Mouse (Mus musculus) gastrocnemius, postnatal 14 days (tissue): Measurements from ENCODE around the gene Adcy1. TPM values are rescaled to one million over a fixed set of nuclear protein-coding genes. Genes with fewer than 3 reads are reported as not detected.
A peak's percentile ranks its signal among the peaks of the same experiment; 100 is the strongest.

Experiments used
- DNase-seq: peaks from one replicate; pipeline ENCODE4 v3.0.0; 2021; ENCODE audit warnings: mixed read lengths
- intact Hi-C: fragments of 180-260 bp; cut with DNase I; formaldehyde crosslinking; loops from one replicate; pipeline ENCODE4 v1.15.1; 2025; ENCODE audit warnings: low total_unique reads
- total RNA-seq, 2 experiments: library from RNA; stranded (reverse); gene quantifications; 2 replicates each; pipeline ENCODE4 v1.2.3; 2021

Adcy1 gene
- total RNA-seq, 2 experiments from 2014 or later = 1.1 to 2.5 TPM

DNA sequence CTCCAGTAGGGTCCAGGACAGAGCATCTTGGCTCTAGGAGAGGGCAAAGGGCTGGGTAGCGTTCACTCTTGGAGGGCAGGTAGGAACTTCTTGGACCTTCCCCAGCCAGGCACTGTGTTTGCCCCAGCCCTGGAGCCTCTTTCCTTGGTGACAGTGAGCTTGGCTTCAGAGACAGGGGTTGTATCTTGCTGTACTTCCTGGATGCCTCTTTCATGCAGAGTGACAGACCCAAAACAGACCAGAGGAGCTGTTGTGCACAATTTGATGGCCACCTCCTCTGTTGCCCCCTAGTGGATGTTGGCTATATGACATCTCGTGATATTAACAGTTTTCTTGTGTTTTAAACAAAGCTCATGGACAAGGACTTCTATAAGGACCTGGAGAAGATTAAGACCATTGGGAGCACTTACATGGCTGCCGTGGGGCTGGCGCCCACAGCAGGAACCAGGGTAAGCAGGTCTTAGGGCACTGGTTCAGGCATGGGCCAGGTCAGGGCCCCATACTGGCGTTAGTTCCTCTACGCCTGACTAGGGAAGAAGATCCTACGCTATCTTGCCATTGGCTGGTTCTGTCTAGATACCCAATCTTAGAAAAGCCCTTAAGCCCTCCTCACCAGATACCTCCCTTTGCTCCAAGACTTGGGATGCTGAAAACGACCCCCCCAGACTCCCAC lies 98.3 kb downstream of the Adcy1 start:
- no peak for DNase-seq
- intact Hi-C loops = no loop called here

DNA sequence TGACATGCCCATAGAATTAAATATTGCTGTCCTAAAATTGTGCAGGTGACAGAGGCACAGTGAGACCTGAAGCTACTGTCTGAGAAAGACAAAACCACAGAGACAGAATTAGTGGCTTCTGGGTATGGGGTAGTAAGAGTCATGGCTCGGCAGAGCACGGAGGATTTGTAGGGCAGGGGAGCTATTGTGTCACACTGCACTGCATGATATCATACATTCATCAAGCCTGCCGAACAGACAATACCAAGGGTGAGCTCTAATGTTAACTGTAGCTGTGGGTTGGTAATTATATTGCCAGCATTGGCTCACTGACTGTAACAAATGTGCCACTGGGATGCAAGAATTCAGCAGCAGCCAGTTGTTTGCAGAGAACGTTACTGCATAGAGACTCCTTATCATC lies 101.1 kb downstream of the Adcy1 start:
- intact Hi-C loops = no loop called here
- DNase-seq = no peak

DNA sequence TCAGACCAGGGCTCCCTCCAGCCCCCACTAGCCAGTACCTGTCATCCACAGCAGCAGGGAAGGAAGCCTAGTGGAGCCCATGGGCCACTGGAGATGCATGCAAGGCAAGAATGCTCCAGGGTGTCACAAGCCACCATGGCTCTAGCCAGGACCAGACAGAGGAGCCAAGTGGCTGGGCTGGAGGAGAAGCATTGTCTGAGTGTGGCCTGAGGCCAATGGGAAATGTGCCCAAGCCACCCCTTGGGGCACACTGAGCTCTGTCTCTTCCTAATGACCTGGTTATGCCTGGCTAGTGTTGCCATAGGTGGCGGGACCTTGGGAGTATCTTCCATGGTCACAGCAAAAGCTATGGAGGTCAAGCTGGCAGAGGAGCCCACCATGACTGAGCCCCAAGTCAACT lies 106.4 kb downstream of the Adcy1 start:
- DNase-seq = no peak
- intact Hi-C loops = loop anchor here (5.0 kb wide), 1 partner anchor 287 kb away; no protein-coding TSS in a partner anchor

DNA sequence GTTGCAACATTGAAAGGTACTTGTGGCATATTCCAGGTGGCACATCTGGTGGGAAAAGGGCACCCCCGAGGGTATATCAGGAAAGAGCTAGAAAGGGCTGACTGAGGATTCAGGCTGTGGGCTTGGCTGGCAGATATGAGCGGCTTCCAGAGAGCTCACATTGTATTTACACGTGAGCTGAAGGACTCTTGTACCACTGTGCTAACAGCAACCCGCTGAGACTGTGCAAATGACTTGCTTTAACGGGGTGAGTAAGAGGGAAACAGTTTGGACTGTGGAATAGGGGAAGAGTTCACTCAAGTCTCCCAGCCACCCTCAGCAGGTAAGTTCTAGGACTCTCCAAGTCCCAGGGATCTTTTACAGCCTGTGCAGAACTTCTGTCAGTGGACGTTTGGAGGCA lies 110.4 kb downstream of the Adcy1 start:
- intact Hi-C loops = no loop called here
- no peak for DNase-seq

DNA sequence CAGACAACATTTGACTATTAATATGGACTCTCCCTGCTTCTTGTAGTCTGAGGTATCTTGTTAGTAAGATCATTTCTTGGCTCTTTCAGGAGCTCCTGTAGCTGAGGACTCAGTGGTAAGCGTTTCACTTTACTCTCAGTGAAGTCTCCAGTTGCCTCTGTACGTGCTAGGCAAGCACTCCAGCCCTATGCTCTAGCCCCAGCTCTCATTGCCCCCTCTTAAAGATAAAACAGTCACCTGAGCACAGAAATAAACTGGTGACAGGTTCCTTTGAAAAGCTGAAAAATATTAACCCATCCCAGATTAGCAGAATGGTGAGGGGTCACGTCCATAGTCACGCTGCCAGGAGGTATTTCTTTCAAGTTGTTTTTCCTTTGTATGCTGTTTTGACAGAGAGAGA lies 115.4 kb downstream of the Adcy1 start:
- no peak for DNase-seq
- intact Hi-C loops = no loop called here

DNA sequence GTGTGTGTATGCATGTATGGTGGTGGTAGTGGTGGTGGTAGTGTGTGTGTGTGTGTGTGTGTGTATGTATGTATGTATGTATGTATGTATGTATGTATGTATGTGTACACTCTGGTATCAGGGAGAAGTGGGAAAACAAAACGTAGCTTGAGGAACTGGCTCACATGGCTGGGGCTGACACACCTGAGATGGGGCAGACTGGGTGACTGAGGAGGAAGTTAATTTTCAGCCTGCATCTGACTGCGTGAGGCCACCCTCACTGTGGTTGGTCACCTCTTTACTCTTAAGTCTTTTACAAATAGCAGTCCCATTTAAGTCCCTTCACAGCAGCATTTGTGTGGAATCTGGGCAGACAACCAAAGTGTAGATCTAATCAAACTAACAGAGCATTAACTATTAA lies 116.0 kb downstream of the Adcy1 start:
- no peak for DNase-seq
- intact Hi-C loops = no loop called here

DNA sequence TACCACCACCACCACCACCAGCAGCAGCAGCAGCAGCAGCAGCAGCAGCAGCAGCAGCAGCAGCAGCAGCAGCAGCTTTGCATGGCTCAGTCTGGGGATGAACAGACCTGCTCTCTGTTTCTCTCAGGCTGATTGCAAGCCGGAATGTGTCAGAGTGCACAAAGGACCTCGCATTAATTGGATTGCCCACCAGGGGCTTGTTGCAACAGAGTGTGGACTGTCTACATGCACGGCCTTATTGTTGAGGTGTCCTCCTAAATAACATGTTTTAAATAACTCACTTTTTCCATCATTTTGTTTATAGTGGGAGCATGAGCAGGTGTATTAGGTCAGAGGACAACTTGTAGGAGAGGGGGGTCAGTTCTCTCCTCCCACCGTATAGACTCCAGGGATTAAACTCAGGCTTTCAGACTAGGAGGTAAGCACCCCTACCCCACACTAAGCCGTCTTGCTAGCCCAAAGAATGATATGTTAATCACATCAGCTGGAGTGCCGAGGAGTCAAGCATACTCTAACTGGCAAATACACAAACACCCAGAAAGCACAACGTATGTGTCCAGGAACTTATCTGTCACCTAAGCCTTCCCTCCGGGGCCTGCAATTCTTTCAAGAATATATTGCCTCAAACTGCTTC lies 119.2 kb downstream of the Adcy1 start:
- intact Hi-C loops = loop anchor here (10.0 kb wide), 1 partner anchor 1672 kb away; no protein-coding TSS in a partner anchor
- DNase-seq = no peak

DNA sequence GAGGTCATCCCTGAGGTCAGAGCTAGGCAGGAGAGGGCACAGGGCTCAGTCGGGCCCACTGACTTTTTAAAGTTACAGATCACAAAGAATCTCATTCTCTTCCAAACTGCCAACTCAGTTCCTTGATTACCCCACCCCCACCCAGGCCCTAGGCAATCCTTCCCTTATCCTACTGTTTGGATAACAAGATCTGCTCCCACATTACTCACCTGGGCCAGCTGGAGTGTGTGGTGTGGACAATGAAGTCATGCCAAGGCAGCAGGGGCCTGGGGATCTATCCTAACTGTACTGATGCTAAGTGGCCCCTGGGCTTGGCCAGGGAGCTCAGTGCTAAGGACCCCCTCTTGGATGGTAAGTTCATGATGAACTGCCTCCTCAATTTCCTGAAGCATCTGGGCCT lies 121.1 kb downstream of the Adcy1 start:
- intact Hi-C loops = loop anchor here (10.0 kb wide), 1 partner anchor 1670 kb away; no protein-coding TSS in a partner anchor
- DNase-seq = no peak

DNA sequence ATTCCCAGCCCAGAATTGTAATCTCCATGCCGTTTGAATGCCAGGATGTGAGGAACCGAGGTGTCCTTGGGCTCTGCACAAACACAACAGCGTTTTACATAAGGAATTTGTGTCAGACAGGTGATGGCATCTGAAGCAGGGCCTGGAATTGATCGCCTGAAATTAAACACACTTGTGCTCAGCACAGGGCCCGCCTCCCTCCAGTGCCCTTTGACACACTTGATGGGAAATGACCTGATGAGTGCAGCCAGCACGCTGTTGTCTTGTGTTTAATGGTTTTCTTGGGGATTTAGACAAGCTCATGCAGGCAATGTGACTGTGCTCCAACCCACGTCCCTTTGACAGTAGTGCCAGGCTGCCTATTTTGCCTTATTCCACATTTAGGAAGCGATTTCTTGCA lies 124.2 kb downstream of the Adcy1 start:
- no peak for DNase-seq
- intact Hi-C loops = loop anchor here (10.0 kb wide), 1 partner anchor 1667 kb away; no protein-coding TSS in a partner anchor

DNA sequence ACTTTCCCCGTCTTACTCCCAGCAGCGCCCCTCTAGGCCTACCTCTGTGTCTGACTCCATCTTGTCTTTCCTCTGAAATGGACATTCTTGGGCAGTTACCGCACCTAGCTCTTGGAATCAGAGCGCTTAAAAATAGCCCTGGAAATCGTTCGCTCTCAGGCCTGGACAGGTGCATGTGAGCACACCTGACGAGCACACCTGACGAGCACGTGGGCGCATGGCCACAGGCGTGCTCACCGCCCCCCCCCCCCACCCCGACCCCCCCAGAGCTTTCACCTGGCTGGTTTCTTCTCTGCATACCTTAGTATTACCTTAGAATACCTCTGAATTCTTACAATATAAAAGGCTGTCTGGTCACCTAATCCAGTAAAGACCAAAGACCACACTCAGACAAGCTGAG lies 125.2 kb downstream of the Adcy1 start, which contains the start of gene Gm11985:
TSS of gene Gm11985 (minus strand) at position 101 of the 400 bp plus-strand sequence.
- DNase-seq = no peak
- intact Hi-C loops = loop anchor here (10.0 kb wide), 1 partner anchor 1666 kb away; no protein-coding TSS in a partner anchor

DNA sequence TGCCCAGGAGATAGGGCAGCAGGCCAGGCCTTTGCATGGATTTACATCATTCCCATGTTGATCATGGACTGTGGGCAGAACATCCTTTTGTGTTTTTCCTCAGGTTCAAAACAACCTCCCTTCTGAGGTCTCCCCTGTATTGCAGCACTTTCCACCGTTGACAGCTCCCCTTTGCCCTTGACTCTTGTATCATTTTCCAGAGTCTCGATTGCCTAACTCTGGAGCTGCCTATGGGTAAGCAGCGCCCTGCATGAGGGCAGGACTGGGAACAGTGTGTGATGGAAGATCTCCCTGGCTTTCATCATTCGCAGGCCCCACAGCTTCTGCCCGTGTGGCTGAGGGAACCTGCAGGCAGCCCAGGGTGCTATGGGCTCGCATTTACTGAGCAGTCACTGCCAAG lies 129.4 kb downstream of the Adcy1 start:
- no peak for DNase-seq
- intact Hi-C loops = no loop called here

DNA sequence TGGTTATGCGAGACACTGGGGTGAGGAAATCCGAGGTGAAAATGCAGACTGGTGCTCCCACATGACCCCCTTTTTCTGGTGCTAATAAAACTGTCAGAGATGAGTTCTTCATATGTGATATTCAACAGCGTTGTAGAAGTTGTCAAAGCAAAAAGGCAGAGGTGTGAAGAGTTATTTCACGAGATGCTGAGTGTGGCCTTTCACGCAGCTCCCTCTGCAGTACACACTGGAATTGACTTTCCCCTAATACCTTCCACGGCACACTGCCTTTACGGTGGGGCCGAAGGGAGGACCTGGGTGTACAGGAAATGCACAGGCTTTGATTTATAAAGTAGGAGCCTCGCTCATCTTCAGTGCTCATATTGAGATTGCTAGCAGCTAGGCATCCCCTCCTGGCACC lies 129.8 kb downstream of the Adcy1 start:
- intact Hi-C loops = no loop called here
- DNase-seq = no peak

DNA sequence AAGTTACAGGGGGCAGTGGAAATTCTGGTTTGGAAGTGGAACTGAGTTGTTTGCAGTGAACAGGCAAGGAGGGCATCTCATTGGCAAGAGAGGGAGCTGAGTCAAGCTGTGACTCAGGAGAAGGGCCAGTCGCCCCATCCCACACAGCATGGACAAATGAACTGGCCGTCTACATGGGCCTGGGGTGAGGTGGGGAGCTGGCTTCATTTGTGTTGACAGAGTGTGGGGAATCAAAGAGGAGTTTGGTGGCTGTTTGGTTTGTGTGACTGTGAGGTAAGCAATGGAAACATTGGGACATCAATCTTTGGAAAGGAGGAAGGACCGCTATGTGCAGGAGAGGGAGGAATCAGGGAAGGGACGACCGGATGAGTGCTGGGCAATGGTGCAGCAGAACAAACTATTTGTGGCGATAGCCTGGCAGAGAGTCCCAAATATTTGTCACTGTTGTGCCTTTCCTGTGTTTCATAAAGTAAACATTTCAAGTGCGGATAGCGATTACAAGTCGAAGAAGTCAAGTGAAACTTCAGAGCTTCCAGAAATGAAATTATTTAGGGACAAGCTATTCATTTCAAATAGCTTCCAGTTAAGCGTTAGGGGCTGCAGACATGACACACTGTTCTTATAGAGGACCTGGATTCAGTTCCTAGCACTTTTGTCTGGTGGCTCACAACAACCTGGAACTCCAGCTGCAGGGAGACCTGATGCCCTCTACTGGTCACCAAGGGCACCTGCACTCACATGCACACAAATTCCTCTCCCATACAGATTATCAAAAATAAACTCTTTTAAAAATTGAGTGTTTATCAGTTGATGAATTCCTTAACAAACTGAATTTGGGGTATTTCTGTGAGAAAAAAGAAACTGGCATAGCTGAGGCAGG lies 131.4 kb downstream of the Adcy1 start:
- DNase-seq = no peak
- intact Hi-C loops = no loop called here

DNA sequence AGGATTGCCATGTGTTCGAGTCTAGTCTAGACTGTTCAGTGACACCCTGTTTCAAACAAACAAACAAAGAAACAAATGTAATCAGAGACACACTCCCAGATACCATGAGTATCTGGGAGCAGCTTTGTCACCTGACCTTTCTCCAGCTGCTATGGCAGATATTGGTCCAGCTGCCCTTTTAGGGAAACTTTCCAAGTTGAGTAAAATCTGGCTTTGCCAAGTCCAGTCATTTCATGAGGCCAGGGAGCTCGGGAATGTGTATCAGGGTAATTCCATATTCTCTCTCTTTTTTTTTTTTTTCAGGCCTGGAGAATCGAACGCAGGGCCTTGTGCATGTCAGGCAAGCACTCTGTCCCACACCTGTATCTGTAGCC lies 132.0 kb downstream of the Adcy1 start:
- intact Hi-C loops = no loop called here
- no peak for DNase-seq

DNA sequence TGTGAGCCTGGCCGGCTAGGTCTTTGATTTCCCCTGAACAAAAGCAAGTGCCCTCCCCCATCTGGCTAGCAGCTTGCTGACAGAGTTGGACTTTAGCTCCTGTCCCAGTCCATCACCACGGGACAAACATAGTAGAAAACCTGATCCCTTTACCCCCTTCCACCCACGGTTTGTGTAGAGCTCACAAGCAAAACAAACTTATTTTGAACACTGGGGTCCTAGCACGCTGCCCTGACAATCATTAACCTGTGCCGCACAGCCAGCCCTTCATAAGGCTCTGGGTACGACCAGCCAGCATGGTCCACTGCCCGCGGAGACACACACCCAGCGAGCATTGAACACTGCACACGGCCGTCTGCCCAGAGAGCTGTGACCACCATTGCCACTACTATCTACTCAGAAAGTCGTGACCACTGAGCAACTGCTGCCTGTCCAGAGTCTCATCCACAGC lies 134.2 kb downstream of the Adcy1 start, which contains the start of gene Igfbp1:
TSS of gene Igfbp1 (plus strand) at position 292 of the 451 bp plus-strand sequence.
- intact Hi-C loops = no loop called here
- DNase-seq = no peak

DNA sequence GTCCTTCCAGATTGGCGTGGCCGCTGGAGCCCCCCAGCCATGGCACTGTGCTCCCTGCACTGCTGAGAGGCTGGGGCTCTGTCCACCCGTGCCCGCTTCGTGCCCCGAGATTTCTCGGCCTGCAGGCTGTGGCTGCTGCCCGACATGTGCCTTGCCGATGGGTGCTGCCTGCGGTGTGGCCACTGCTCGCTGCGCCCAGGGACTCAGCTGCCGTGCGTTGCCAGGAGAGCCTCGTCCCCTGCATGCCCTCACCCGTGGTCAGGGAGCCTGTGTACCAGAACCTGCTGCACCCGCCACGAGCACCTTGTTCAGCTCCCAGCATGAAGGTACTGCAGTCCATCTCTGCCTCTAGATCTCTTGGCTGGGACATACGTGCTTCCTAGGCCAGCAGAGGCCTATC lies 134.7 kb downstream of the Adcy1 start:
- no peak for DNase-seq
- intact Hi-C loops = no loop called here

DNA sequence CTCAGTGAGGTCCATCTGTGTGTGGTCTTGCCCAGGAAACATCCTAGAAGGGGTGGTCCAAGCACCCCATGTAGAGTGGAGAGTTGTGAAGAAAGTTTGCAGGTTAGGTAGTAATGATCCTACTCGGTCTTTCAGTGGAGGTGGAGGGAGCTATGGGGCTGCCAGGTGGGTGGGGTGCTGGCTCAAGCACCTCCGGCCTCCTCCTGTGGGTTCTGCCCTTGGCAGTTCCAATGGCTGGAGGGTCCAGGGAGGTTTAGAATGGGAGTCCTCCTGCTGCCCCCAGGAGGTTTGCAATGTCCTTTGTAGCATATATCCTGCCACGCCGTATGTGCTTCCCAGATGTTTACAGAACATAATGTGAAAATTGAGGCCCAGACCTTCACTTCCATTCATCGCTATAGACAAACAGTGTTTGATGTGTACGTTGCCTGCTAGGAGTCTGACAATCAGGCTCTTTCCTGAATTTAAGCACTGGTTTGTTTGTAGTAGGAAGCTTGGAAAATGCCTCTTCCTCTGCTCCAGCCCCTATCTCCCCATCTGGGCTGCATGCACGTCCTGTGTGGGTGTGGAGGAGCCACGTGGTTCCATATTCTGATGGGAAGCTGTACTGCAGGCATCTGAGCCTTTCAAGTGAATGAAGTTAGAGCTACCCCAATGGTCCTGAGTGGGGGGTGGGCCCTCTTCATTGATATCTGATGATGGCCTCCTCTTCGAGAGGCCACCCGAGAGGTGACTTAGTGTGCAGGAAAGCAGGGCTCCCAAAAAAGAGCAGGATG lies 135.4 kb downstream of the Adcy1 start:
- intact Hi-C loops = no loop called here

DNA sequence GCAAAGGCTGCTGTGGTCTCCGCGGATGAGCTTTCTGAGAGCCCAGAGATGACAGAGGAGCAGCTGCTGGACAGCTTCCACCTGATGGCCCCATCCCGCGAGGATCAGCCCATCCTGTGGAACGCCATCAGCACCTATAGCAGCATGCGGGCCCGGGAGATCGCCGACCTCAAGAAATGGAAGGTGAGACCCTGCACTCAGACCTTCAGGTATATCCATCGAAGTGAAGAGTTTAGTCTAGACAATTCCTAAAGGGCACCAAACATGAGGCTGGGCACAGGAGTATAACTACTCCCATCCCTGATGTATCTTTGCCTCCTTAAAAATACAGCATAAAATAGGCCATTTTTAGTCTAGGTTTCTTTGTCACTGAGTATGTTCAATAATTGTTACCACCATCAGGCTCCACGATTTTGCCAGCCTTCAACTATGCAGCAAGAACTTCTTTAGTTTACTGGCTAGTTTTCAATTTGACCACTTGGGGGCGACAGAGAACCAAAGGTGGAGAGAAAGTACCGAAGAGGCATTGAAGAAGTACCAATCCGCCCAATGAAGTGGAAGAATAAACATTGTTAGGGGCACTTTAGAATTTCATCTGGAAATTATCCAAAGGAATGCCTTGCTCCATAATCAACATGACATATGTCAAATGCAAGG lies 136.6 kb downstream of the Adcy1 start:
- DNase-seq = peak; percentile 38
- intact Hi-C loops = no loop called here

More for the DNA sequence above, 135.4 kb downstream of the Adcy1 start:
- no peak for DNase-seq

DNA sequence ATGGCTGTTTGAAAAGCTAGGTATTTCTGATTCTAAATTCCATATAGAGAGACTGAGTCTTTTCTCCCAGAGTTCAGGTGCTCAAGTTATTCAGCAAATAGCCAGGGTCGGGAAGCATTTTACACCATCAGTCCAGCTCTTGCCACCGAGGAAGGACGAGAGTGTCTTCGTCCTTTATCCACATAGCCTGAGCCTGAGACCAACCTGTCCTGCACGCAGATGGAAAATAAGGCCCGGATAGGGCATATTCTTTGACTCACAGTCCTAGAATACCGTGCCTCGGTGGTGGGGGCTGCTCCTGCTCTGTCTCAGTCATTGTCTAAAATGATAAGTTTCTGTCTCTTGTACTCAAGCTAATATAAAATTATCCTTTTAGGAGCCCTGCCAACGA lies 137.1 kb downstream of the Adcy1 start:
- intact Hi-C loops = no loop called here
- no peak for DNase-seq
